Mouse (Mus musculus): ENCODE results near the gene Ttc34. TPM values are rescaled to one million over a fixed set of nuclear protein-coding genes. Genes with fewer than 3 reads are reported as not detected.

Gene Ttc34
- polyA plus RNA-seq, 1 experiment = 19.9 TPM

GRCm38 (mm10) chr4:154897676-154898465, 60.6 kb downstream of the Ttc34 start:
- no peak overlapping the region for H3K27ac ChIP-seq (ENCODE audit: control insufficient read depth, insufficient read depth, low read depth, low read length)
- no peak overlapping the region for H3K4me3 ChIP-seq (ENCODE audit: control insufficient read depth, low read depth, low read length)
- no peak for TF ChIP-seq POLR2A (IDR thresholded peaks at IDR 0.05; ENCODE audit: control insufficient read depth, low read depth, low read length)
- no peak for TF ChIP-seq CTCF (IDR thresholded peaks at IDR 0.05; ENCODE audit: control insufficient read depth, insufficient read depth, insufficient replicate concordance, low read depth, low read length)
- no peaks in the 10 kb centered on the region for H3K27me3 ChIP-seq (ENCODE audit: control insufficient read depth, insufficient read depth, low read length)
- H3K36me3 ChIP-seq (ENCODE audit: control insufficient read depth, insufficient read depth, low read length) = no peaks in the 10 kb centered on the region
- H3K4me1 ChIP-seq (ENCODE audit: control insufficient read depth, insufficient read depth, low read length) = peaks cover 4% of the 10 kb centered on the region

- no peak within 1 kb of the TSS for H3K27ac ChIP-seq (ENCODE audit: control insufficient read depth, insufficient read depth, low read depth, low read length)
- no peaks in the 10 kb centered on the region for H3K36me3 ChIP-seq (ENCODE audit: control insufficient read depth, insufficient read depth, low read length)
- peak within 1 kb of the TSS; percentile 62 for H3K4me3 ChIP-seq (ENCODE audit: control insufficient read depth, low read depth, low read length)
- TF ChIP-seq POLR2A (IDR thresholded peaks at IDR 0.05; ENCODE audit: control insufficient read depth, low read depth, low read length) = peak; percentile 55; the same call in 1 of the 2 replicates
- TF ChIP-seq CTCF (IDR thresholded peaks at IDR 0.05; ENCODE audit: control insufficient read depth, insufficient read depth, insufficient replicate concordance, low read depth, low read length) = no peak
- no peaks in the 10 kb centered on the region for H3K27me3 ChIP-seq (ENCODE audit: control insufficient read depth, insufficient read depth, low read length)
- peaks cover 4% of the 10 kb centered on the region for H3K4me1 ChIP-seq (ENCODE audit: control insufficient read depth, insufficient read depth, low read length)
Measured at GRCm38 (mm10) chr4:154898506-154899446, 61.5 kb downstream of the Ttc34 start, which contains the start of gene Fam213b. Fam213b (minus strand) TSS chr4:154899135.

- H3K36me3 ChIP-seq (ENCODE audit: control insufficient read depth, insufficient read depth, low read length) = no peaks in the 10 kb centered on the region
- peaks cover 4% of the 10 kb centered on the region for H3K4me1 ChIP-seq (ENCODE audit: control insufficient read depth, insufficient read depth, low read length)
- TF ChIP-seq POLR2A (IDR thresholded peaks at IDR 0.05; ENCODE audit: control insufficient read depth, low read depth, low read length) (no peak), CTCF (IDR thresholded peaks at IDR 0.05; ENCODE audit: control insufficient read depth, insufficient read depth, insufficient replicate concordance, low read depth, low read length) (no peak)
- no peaks in the 10 kb centered on the region for H3K27me3 ChIP-seq (ENCODE audit: control insufficient read depth, insufficient read depth, low read length)
- H3K27ac ChIP-seq (ENCODE audit: control insufficient read depth, insufficient read depth, low read depth, low read length) = no peak overlapping the region
- H3K4me3 ChIP-seq (ENCODE audit: control insufficient read depth, low read depth, low read length) = no peak overlapping the region
Measured at GRCm38 (mm10) chr4:154902371-154902770, 65.1 kb downstream of the Ttc34 start.

GRCm38 (mm10) chr4:154904185-154905071, 67.2 kb downstream of the Ttc34 start:
- Histone ChIP-seq H3K27me3 (ENCODE audit: control insufficient read depth, insufficient read depth, low read length) (no peaks in the 10 kb centered on the region), H3K27ac (ENCODE audit: control insufficient read depth, insufficient read depth, low read depth, low read length) (no peak overlapping the region), H3K4me3 (ENCODE audit: control insufficient read depth, low read depth, low read length) (no peak overlapping the region), H3K36me3 (ENCODE audit: control insufficient read depth, insufficient read depth, low read length) (no peaks in the 10 kb centered on the region), H3K4me1 (ENCODE audit: control insufficient read depth, insufficient read depth, low read length) (peaks cover 4% of the 10 kb centered on the region)
- TF ChIP-seq CTCF (IDR thresholded peaks at IDR 0.05; ENCODE audit: control insufficient read depth, insufficient read depth, insufficient replicate concordance, low read depth, low read length) (no peak), POLR2A (IDR thresholded peaks at IDR 0.05; ENCODE audit: control insufficient read depth, low read depth, low read length) (no peak)

GRCm38 (mm10) chr4:154907833-154908232, 70.6 kb downstream of the Ttc34 start:
- Histone ChIP-seq H3K27me3 (ENCODE audit: control insufficient read depth, insufficient read depth, low read length) (no peaks in the 10 kb centered on the region), H3K4me3 (ENCODE audit: control insufficient read depth, low read depth, low read length) (no peak overlapping the region; the same call in 1 of the 2 replicates), H3K27ac (ENCODE audit: control insufficient read depth, insufficient read depth, low read depth, low read length) (no peak overlapping the region)

GRCm38 (mm10) chr4:154908490-154908889, 71.2 kb downstream of the Ttc34 start:
- Histone ChIP-seq H3K27ac (ENCODE audit: control insufficient read depth, insufficient read depth, low read depth, low read length) (no peak overlapping the region), H3K27me3 (ENCODE audit: control insufficient read depth, insufficient read depth, low read length) (no peaks in the 10 kb centered on the region), H3K4me1 (ENCODE audit: control insufficient read depth, insufficient read depth, low read length) (peaks cover 4% of the 10 kb centered on the region), H3K4me3 (ENCODE audit: control insufficient read depth, low read depth, low read length) (no peak overlapping the region), H3K36me3 (ENCODE audit: control insufficient read depth, insufficient read depth, low read length) (no peaks in the 10 kb centered on the region)
- TF ChIP-seq POLR2A (IDR thresholded peaks at IDR 0.05; ENCODE audit: control insufficient read depth, low read depth, low read length) (no peak), CTCF (IDR thresholded peaks at IDR 0.05; ENCODE audit: control insufficient read depth, insufficient read depth, insufficient replicate concordance, low read depth, low read length) (no peak)

More at GRCm38 (mm10) chr4:154907833-154908232, 70.6 kb downstream of the Ttc34 start:
- TF ChIP-seq POLR2A (IDR thresholded peaks at IDR 0.05; ENCODE audit: control insufficient read depth, low read depth, low read length) = no peak
- peak; percentile 48; the same call in 1 of the 2 replicates for TF ChIP-seq CTCF (IDR thresholded peaks at IDR 0.05; ENCODE audit: control insufficient read depth, insufficient read depth, insufficient replicate concordance, low read depth, low read length)
- H3K36me3 ChIP-seq (ENCODE audit: control insufficient read depth, insufficient read depth, low read length) = no peaks in the 10 kb centered on the region
- peaks cover 4% of the 10 kb centered on the region for H3K4me1 ChIP-seq (ENCODE audit: control insufficient read depth, insufficient read depth, low read length)
